In genomic region chr10:128036746-128037425, GRCm38 (mm10) we compare ENCODE assay signal across 8 mouse cellular contexts. TPM values are rescaled to one million over a fixed set of nuclear protein-coding genes. Genes with fewer than 3 reads are reported as not detected.
DNase-seq lines count a peak whose midpoint lies in the region; ATAC-seq and TF ChIP-seq lines count a peak whose summit lies in the region.

No protein-coding gene starts in this region.

- H3K4me2 ChIP-seq in forebrain, embryonic 13.5 days, result peak overlapping the region; percentile 95
- H3K4me2 ChIP-seq in stomach, postnatal 0 days (replicated peaks; ENCODE audit: low read depth), result peak overlapping the region; percentile 70

- H3K4me3 ChIP-seq in forebrain, embryonic 13.5 days, result peak overlapping the region; percentile 99
- H3K4me3 ChIP-seq in stomach, postnatal 0 days (ENCODE audit: low read depth, low read length), result peak overlapping the region; percentile 98

- peaks cover 41% of the 10 kb centered on the region for H3K36me3 ChIP-seq in forebrain, embryonic 13.5 days (ENCODE audit: poor library complexity, severe bottlenecking)
- H3K36me3 ChIP-seq in stomach, postnatal 0 days (ENCODE audit: control insufficient read depth, insufficient read depth, low read length), result peaks cover 14% of the 10 kb centered on the region

- peaks cover 26% of the 10 kb centered on the region for H3K4me1 ChIP-seq in forebrain, embryonic 13.5 days
- H3K4me1 ChIP-seq in stomach, postnatal 0 days (replicated peaks; ENCODE audit: control insufficient read depth, insufficient read depth), result peaks cover 8% of the 10 kb centered on the region

- TF ChIP-seq CTCF in stomach, postnatal 0 days (IDR thresholded peaks at IDR 0.05; ENCODE audit: low read depth), result no peak

- WGBS in forebrain, embryonic 13.5 days, result 4% methylated on average over 10 of the region's 10 CpGs
- 3% methylated on average over 10 of the region's 10 CpGs for WGBS in stomach, postnatal 0 days

- H3K27ac ChIP-seq in forebrain, embryonic 13.5 days, result peak overlapping the region; percentile 96; the same call in 1 of the 2 replicates
- peak overlapping the region; percentile 97 for H3K27ac ChIP-seq in stomach, postnatal 0 days (replicated peaks)

- no peak for ATAC-seq in forebrain, embryonic 13.5 days
- peak; percentile 61 for ATAC-seq in megakaryocyte-erythroid progenitor cell, adult 5-6 weeks (replicated peaks; ENCODE audit: low FRiP score, low TSS enrichment, poor library complexity, severe bottlenecking)
- peak; percentile 44 for ATAC-seq in stomach, postnatal 0 days (ENCODE audit: low FRiP score, low TSS enrichment)

- H3K9ac ChIP-seq in forebrain, embryonic 13.5 days, result peak overlapping the region; percentile 99
- H3K9ac ChIP-seq in stomach, postnatal 0 days (ENCODE audit: low read length), result peak overlapping the region; percentile 100

- H3K9me3 ChIP-seq in forebrain, embryonic 13.5 days (replicated peaks), result no peaks in the 10 kb centered on the region
- no peaks in the 10 kb centered on the region for H3K9me3 ChIP-seq in stomach, postnatal 0 days (ENCODE audit: control insufficient read depth, low read length)

- H3K27me3 ChIP-seq in forebrain, embryonic 13.5 days, result no peaks in the 10 kb centered on the region
- H3K27me3 ChIP-seq in stomach, postnatal 0 days (ENCODE audit: control insufficient read depth, insufficient read depth, low read length), result no peaks in the 10 kb centered on the region

- intact Hi-C loops in left cerebral cortex, postnatal 4 days (cut with DNase I), result no loop called here

- TF ChIP-seq EP300 in stomach, postnatal 0 days (optimal IDR thresholded peaks at IDR 0.05), result no peak

- DNase-seq in layer of hippocampus, postnatal 10 days (ENCODE audit: low spot score in 2 of 2), result peak; percentile 17 to 34
- DNase-seq in layer of hippocampus, postnatal 14 days (ENCODE audit: low spot score in 2 of 2), result no peak
- DNase-seq in adrenal gland, postnatal 36 days, result peak; percentile 60 to 70
- DNase-seq in heart, postnatal 4 days, result peak; percentile 83
- DNase-seq in left cerebral cortex, postnatal 4 days, result peak; percentile 32
- peak; percentile 66 for DNase-seq in stomach, postnatal 0 days (ENCODE audit: low spot score)

RNA-seq across cellular contexts. Expression of gene Naca, which starts 1.5 kb away (rescaled TPM):
- 100 to 1,000 TPM; 350 to 389 TPM for total RNA-seq in layer of hippocampus, postnatal 10 days (2021)
- 100 to 1,000 TPM; 321 to 339 TPM for total RNA-seq in layer of hippocampus, postnatal 14 days (2021)
- 100 to 1,000 TPM; 638 to 655 TPM for total RNA-seq in adrenal gland, postnatal 36 days (2021)
- polyA plus RNA-seq in forebrain, embryonic 13.5 days (2015; fragmentation: Nextera tagmentation; extraction: Ambion mirVana), result 715 and 810 TPM in 2 replicates
- 100 to 1,000 TPM; 738 to 766 TPM for total RNA-seq in heart, postnatal 4 days (2021)
- total RNA-seq in left cerebral cortex, postnatal 4 days (2021), result 100 to 1,000 TPM; 481 to 496 TPM
- 1,531 and 1,673 TPM in 2 replicates for total RNA-seq in megakaryocyte-erythroid progenitor cell, adult 5-6 weeks (2014; fragmentation: Nextera tagmentation)
- total RNA-seq in megakaryocyte-erythroid progenitor cell, adult 5-6 weeks (2017), result 2,722 and 3,167 TPM in 2 replicates
- polyA plus RNA-seq in stomach, postnatal 0 days (2015; fragmentation: Nextera tagmentation; extraction: Ambion mirVana), result 618 and 628 TPM in 2 replicates

RNA-seq across cellular contexts. Expression of gene Ptges3, which starts 21.9 kb away (rescaled TPM):
- total RNA-seq in layer of hippocampus, postnatal 10 days (2021), result 100 to 1,000 TPM; 166 to 168 TPM
- 100 to 1,000 TPM; 138 to 149 TPM for total RNA-seq in layer of hippocampus, postnatal 14 days (2021)
- total RNA-seq in adrenal gland, postnatal 36 days (2021), result 100 to 1,000 TPM; 182 to 237 TPM
- 562 and 583 TPM in 2 replicates for polyA plus RNA-seq in forebrain, embryonic 13.5 days (2015; fragmentation: Nextera tagmentation; extraction: Ambion mirVana)
- total RNA-seq in heart, postnatal 4 days (2021), result 100 to 1,000 TPM; 125 to 132 TPM
- 100 to 1,000 TPM; 179 to 184 TPM for total RNA-seq in left cerebral cortex, postnatal 4 days (2021)
- 210 and 260 TPM in 2 replicates for total RNA-seq in megakaryocyte-erythroid progenitor cell, adult 5-6 weeks (2014; fragmentation: Nextera tagmentation)
- 377 and 378 TPM in 2 replicates for total RNA-seq in megakaryocyte-erythroid progenitor cell, adult 5-6 weeks (2017)
- 297 and 316 TPM in 2 replicates for polyA plus RNA-seq in stomach, postnatal 0 days (2015; fragmentation: Nextera tagmentation; extraction: Ambion mirVana)

RNA-seq across cellular contexts. Expression of gene Prim1, which starts 21.9 kb away (rescaled TPM):
- total RNA-seq in layer of hippocampus, postnatal 10 days (2021), result 1 to 10 TPM; 8.0 to 9.7 TPM
- total RNA-seq in layer of hippocampus, postnatal 14 days (2021), result 1 to 10 TPM; 5.4 to 6.6 TPM
- 1 to 10 TPM; 4.2 to 4.5 TPM for total RNA-seq in adrenal gland, postnatal 36 days (2021)
- polyA plus RNA-seq in forebrain, embryonic 13.5 days (2015; fragmentation: Nextera tagmentation; extraction: Ambion mirVana), result 97.9 and 98.0 TPM in 2 replicates
- 10 to 100 TPM; 30.0 to 31.1 TPM for total RNA-seq in heart, postnatal 4 days (2021)
- 10 to 100 TPM; 19.9 to 23.8 TPM for total RNA-seq in left cerebral cortex, postnatal 4 days (2021)
- 99.7 and 123 TPM in 2 replicates for total RNA-seq in megakaryocyte-erythroid progenitor cell, adult 5-6 weeks (2014; fragmentation: Nextera tagmentation)
- 134 and 143 TPM in 2 replicates for total RNA-seq in megakaryocyte-erythroid progenitor cell, adult 5-6 weeks (2017)
- polyA plus RNA-seq in stomach, postnatal 0 days (2015; fragmentation: Nextera tagmentation; extraction: Ambion mirVana), result 27.3 and 27.4 TPM in 2 replicates

RNA-seq across cellular contexts. Expression of gene Hsd17b6, which starts 29.5 kb away (rescaled TPM):
- total RNA-seq in layer of hippocampus, postnatal 10 days (2021), result not detected
- not detected for total RNA-seq in layer of hippocampus, postnatal 14 days (2021)
- total RNA-seq in adrenal gland, postnatal 36 days (2021), result under 1 TPM in 1 of 2 experiments, not detected in 1; 0.23 TPM
- not detected in 2 replicates for polyA plus RNA-seq in forebrain, embryonic 13.5 days (2015; fragmentation: Nextera tagmentation; extraction: Ambion mirVana)
- total RNA-seq in heart, postnatal 4 days (2021), result not detected
- not detected for total RNA-seq in left cerebral cortex, postnatal 4 days (2021)
- total RNA-seq in megakaryocyte-erythroid progenitor cell, adult 5-6 weeks (2014; fragmentation: Nextera tagmentation), result 0.55 TPM in 1 of 2 replicates, not detected in the other
- not detected in 2 replicates for total RNA-seq in megakaryocyte-erythroid progenitor cell, adult 5-6 weeks (2017)
- polyA plus RNA-seq in stomach, postnatal 0 days (2015; fragmentation: Nextera tagmentation; extraction: Ambion mirVana), result 5.0 and 5.7 TPM in 2 replicates

RNA-seq across cellular contexts. Expression of gene Atp5b, which starts 46.2 kb away (rescaled TPM):
- total RNA-seq in layer of hippocampus, postnatal 10 days (2021), result 1,000 to 10,000 TPM; 1,650 to 1,701 TPM
- total RNA-seq in layer of hippocampus, postnatal 14 days (2021), result 1,000 to 10,000 TPM; 1,880 to 1,915 TPM
- total RNA-seq in adrenal gland, postnatal 36 days (2021), result 1,000 to 10,000 TPM; 2,942 to 3,172 TPM
- 2,170 and 2,214 TPM in 2 replicates for polyA plus RNA-seq in forebrain, embryonic 13.5 days (2015; fragmentation: Nextera tagmentation; extraction: Ambion mirVana)
- 1,000 to 10,000 TPM; 6,416 to 6,613 TPM for total RNA-seq in heart, postnatal 4 days (2021)
- 1,000 to 10,000 TPM; 1,302 to 1,309 TPM for total RNA-seq in left cerebral cortex, postnatal 4 days (2021)
- total RNA-seq in megakaryocyte-erythroid progenitor cell, adult 5-6 weeks (2014; fragmentation: Nextera tagmentation), result 2,207 and 2,550 TPM in 2 replicates
- total RNA-seq in megakaryocyte-erythroid progenitor cell, adult 5-6 weeks (2017), result 3,084 and 3,964 TPM in 2 replicates
- polyA plus RNA-seq in stomach, postnatal 0 days (2015; fragmentation: Nextera tagmentation; extraction: Ambion mirVana), result 2,044 and 2,075 TPM in 2 replicates

Comparison
In these comparisons a context has a peak if more than half of its experiments do, and no peak if none do; other contexts are left out.
1. DNase-seq: peak in layer of hippocampus, postnatal 10 days (2 of 2), adrenal gland, postnatal 36 days (2 of 2), heart, postnatal 4 days (single experiment), left cerebral cortex, postnatal 4 days (single experiment) and stomach, postnatal 0 days (single experiment); none in layer of hippocampus, postnatal 14 days (0 of 2).